Mouse (Mus musculus) forebrain, embryonic 11.5 days (tissue): ENCODE results near the gene Uck2. TPM values are rescaled to one million over a fixed set of nuclear protein-coding genes. Genes with fewer than 3 reads are reported as not detected.

Experiments used
- ATAC-seq: fragments of 200-750 bp; cut with Nextera tagmentation; replicated peaks from 2 replicates; pipeline ENCODE4 v1.8.0; 2017; ENCODE audit warnings: moderate TSS enrichment; ENCODE audit not compliant: low FRiP score
- DNase-seq: peaks from one replicate; pipeline ENCODE4 v3.0.0-alpha.2; 2017; ENCODE audit warnings: low spot score
- H3K27ac ChIP-seq: fragments of 300-500 bp; sonication (generic); 2 replicates; pipeline ENCODE4 v1.5.1; 2014; ENCODE audit warnings: low read depth, low read length
- H3K27me3 ChIP-seq: fragments of 300-500 bp; sonication (generic); 2 replicates; pipeline ENCODE4 v1.6.1; 2014; ENCODE audit warnings: mild to moderate bottlenecking, low read length, mixed read lengths; ENCODE audit not compliant: control insufficient read depth, insufficient read depth
- H3K36me3 ChIP-seq: fragments of 300-500 bp; sonication (generic); 2 replicates; pipeline ENCODE4 v1.6.1; 2014; ENCODE audit warnings: mild to moderate bottlenecking, low read length, moderate library complexity, mixed read lengths; ENCODE audit not compliant: control insufficient read depth, insufficient read depth
- H3K4me1 ChIP-seq: fragments of 300-500 bp; sonication (generic); replicated peaks from 2 replicates; pipeline ENCODE4 v1.6.1; 2014; ENCODE audit warnings: low read length, mixed read lengths; ENCODE audit not compliant: control insufficient read depth, insufficient read depth
- H3K4me2 ChIP-seq: fragments of 300-500 bp; sonication (generic); 2 replicates; pipeline ENCODE4 v1.6.1; 2014; ENCODE audit warnings: low read depth, mild to moderate bottlenecking, low read length, moderate library complexity, mixed read lengths; ENCODE audit not compliant: severe bottlenecking
- H3K4me3 ChIP-seq: fragments of 300-500 bp; sonication (generic); 2 replicates; pipeline ENCODE4 v1.5.1; 2014; ENCODE audit warnings: low read depth, low read length
- H3K9ac ChIP-seq: fragments of 300-500 bp; sonication (generic); 2 replicates; pipeline ENCODE4 v1.6.1; 2014; ENCODE audit warnings: low read length
- H3K9me3 ChIP-seq: fragments of 300-500 bp; sonication (generic); 2 replicates; pipeline ENCODE4 v1.6.1; 2016; ENCODE audit warnings: low read length, mixed read lengths; ENCODE audit not compliant: control insufficient read depth
- WGBS: fragments of 180-500 bp; shearing (Covaris S2); extraction: QIAGEN DNeasy Blood & Tissue Kit; methylation state at CpG from one replicate; pipeline ENCODE4 v1.1.7; 2014; 5-methylcytosine and 5-hydroxymethylcytosine counted together
- polyA plus RNA-seq: library from polyadenylated mRNA; unstranded; fragments of >200 nt; fragmentation: Nextera tagmentation; extraction: Ambion mirVana; gene quantifications from 2 replicates; pipeline ENCODE4 v1.2.1, GENCODE M21; 2014

The Uck2 gene
- polyA plus RNA-seq, 1 experiment from 2014 or later = 125 TPM

- H3K9me3 ChIP-seq = no peaks in the 10 kb centered on the region
- no peak overlapping the region for H3K27ac ChIP-seq
- ATAC-seq (no peak), DNase-seq (no peak)
- H3K4me2 ChIP-seq = no peak overlapping the region
- no peak overlapping the region for H3K4me3 ChIP-seq
- H3K9ac ChIP-seq = no peak overlapping the region
- no peaks in the 10 kb centered on the region for H3K4me1 ChIP-seq
- 88% methylated on average over 10 of the region's 10 CpGs for WGBS
- no peaks in the 10 kb centered on the region for H3K27me3 ChIP-seq
- H3K36me3 ChIP-seq = no peaks in the 10 kb centered on the region
These were observed 25.4 kb downstream of the Uck2 start for GRCm38 (mm10) chr1:167259702-167260101.

GRCm38 (mm10) chr1:167256724-167257302, 28.3 kb downstream of the Uck2 start:
- no peaks in the 10 kb centered on the region for H3K36me3 ChIP-seq
- no peaks in the 10 kb centered on the region for H3K27me3 ChIP-seq
- H3K27ac ChIP-seq = no peak overlapping the region
- no peak overlapping the region for H3K4me3 ChIP-seq
- whole genome bisulfite sequencing = 86% methylated on average over 15 of the region's 15 CpGs
- no peaks in the 10 kb centered on the region for H3K9me3 ChIP-seq
- DNase-seq = no peak
- H3K9ac ChIP-seq = no peak overlapping the region
- no peak overlapping the region for H3K4me2 ChIP-seq
- no peak for ATAC-seq
- no peaks in the 10 kb centered on the region for H3K4me1 ChIP-seq

- WGBS = 93% methylated on average over 12 of the region's 12 CpGs
- no peak for ATAC-seq
These were observed 31.5 kb downstream of the Uck2 start for GRCm38 (mm10) chr1:167253579-167253978.

GRCm38 (mm10) chr1:167249881-167250280, 35.2 kb downstream of the Uck2 start:
- no peak for ATAC-seq
- Histone ChIP-seq H3K27ac (no peak overlapping the region), H3K4me3 (no peak overlapping the region), H3K4me2 (no peak overlapping the region), H3K4me1 (0 out of 2 replicates have a peak, but pooled peaks cover 4% of the 10 kb centered on the region), H3K36me3 (no peaks in the 10 kb centered on the region), H3K9me3 (no peaks in the 10 kb centered on the region), H3K9ac (no peak overlapping the region), H3K27me3 (no peaks in the 10 kb centered on the region)
- WGBS = 94% methylated on average over 8 of the region's 8 CpGs
- no peak for DNase-seq

More at GRCm38 (mm10) chr1:167253579-167253978, 31.5 kb downstream of the Uck2 start:
- no peaks in the 10 kb centered on the region for H3K9me3 ChIP-seq
- H3K9ac ChIP-seq = no peak overlapping the region
- no peak for DNase-seq
- no peak overlapping the region for H3K4me2 ChIP-seq
- no peaks in the 10 kb centered on the region for H3K36me3 ChIP-seq
- H3K4me3 ChIP-seq = no peak overlapping the region
- no peaks in the 10 kb centered on the region for H3K27me3 ChIP-seq
- H3K4me1 ChIP-seq = no peaks in the 10 kb centered on the region
- H3K27ac ChIP-seq = no peak overlapping the region

GRCm38 (mm10) chr1:167249252-167249651, 35.9 kb downstream of the Uck2 start:
- no peaks in the 10 kb centered on the region for H3K36me3 ChIP-seq
- H3K9ac ChIP-seq = no peak overlapping the region
- ATAC-seq = no peak
- 0 out of 2 replicates have a peak, but pooled peaks cover 4% of the 10 kb centered on the region for H3K4me1 ChIP-seq
- no peaks in the 10 kb centered on the region for H3K27me3 ChIP-seq
- H3K4me3 ChIP-seq = no peak overlapping the region
- no peaks in the 10 kb centered on the region for H3K9me3 ChIP-seq
- WGBS = 93% methylated on average over 19 of the region's 19 CpGs
- no peak overlapping the region for H3K27ac ChIP-seq
- H3K4me2 ChIP-seq = no peak overlapping the region
- DNase-seq = no peak

GRCm38 (mm10) chr1:167247886-167248285, 37.2 kb downstream of the Uck2 start:
- Histone ChIP-seq H3K9me3 (no peaks in the 10 kb centered on the region), H3K9ac (no peak overlapping the region), H3K27ac (no peak overlapping the region), H3K4me3 (no peak overlapping the region), H3K4me2 (no peak overlapping the region), H3K4me1 (peaks cover 11% of the 10 kb centered on the region; the same call in 1 of the 2 replicates), H3K36me3 (no peaks in the 10 kb centered on the region), H3K27me3 (no peaks in the 10 kb centered on the region)
- DNase-seq (no peak), ATAC-seq (no peak)
- WGBS = 88% methylated on average over 9 of the region's 9 CpGs

GRCm38 (mm10) chr1:167246976-167247375, 38.1 kb downstream of the Uck2 start:
- no peak overlapping the region for H3K4me3 ChIP-seq
- no peaks in the 10 kb centered on the region for H3K27me3 ChIP-seq
- ATAC-seq (no peak), DNase-seq (no peak)
- H3K4me2 ChIP-seq = no peak overlapping the region
- H3K9ac ChIP-seq = no peak overlapping the region
- H3K9me3 ChIP-seq = no peaks in the 10 kb centered on the region
- WGBS = 83% methylated on average over 8 of the region's 8 CpGs
- H3K36me3 ChIP-seq = no peaks in the 10 kb centered on the region
- no peak overlapping the region for H3K27ac ChIP-seq
- H3K4me1 ChIP-seq = peaks cover 16% of the 10 kb centered on the region

- Histone ChIP-seq H3K4me1 (peaks cover 22% of the 10 kb centered on the region), H3K4me3 (no peak overlapping the region), H3K27me3 (no peaks in the 10 kb centered on the region), H3K9ac (no peak overlapping the region), H3K4me2 (no peak overlapping the region), H3K36me3 (no peaks in the 10 kb centered on the region), H3K27ac (no peak overlapping the region), H3K9me3 (no peaks in the 10 kb centered on the region)
- 81% methylated on average over 9 of the region's 9 CpGs for WGBS
- DNase-seq (no peak), ATAC-seq (no peak)
These were observed 38.8 kb downstream of the Uck2 start for GRCm38 (mm10) chr1:167246275-167246674.

- Histone ChIP-seq H3K9me3 (no peaks in the 10 kb centered on the region), H3K27me3 (no peaks in the 10 kb centered on the region), H3K4me3 (no peak overlapping the region), H3K4me1 (peaks cover 24% of the 10 kb centered on the region), H3K9ac (no peak overlapping the region), H3K4me2 (no peak overlapping the region), H3K27ac (no peak overlapping the region), H3K36me3 (no peaks in the 10 kb centered on the region)
- ATAC-seq (no peak), DNase-seq (no peak)
- 83% methylated on average over 9 of the region's 9 CpGs for WGBS
These were observed 39.9 kb downstream of the Uck2 start for GRCm38 (mm10) chr1:167245180-167245641.
